Mouse (Mus musculus) heart, adult 18-20 months (tissue): Measurements from ENCODE around the gene BC005624. TPM values are rescaled to one million over a fixed set of nuclear protein-coding genes. Genes with fewer than 3 reads are reported as not detected.
"Not testable (repeated sequence)": the region's sequence is repeated elsewhere in the genome, so short reads cannot be mapped to it uniquely, and the experiment has no call there.

Experiments used
- DNase-seq, 2 experiments: peaks; one replicate each; pipeline ENCODE4 v3.0.0; 2021 to 2022; ENCODE audit warnings: mixed read lengths in 1 of 2
- total RNA-seq, 2 experiments: library from RNA; stranded (reverse); gene quantifications; 2 replicates each; pipeline ENCODE4 v1.2.3; 2021

Gene BC005624
- total RNA-seq, 2 experiments from 2014 or later: 19.4 to 22.9 TPM

- DNase-seq: no peak
Observed at GRCm38 (mm10) chr2:30983024-30983423, 1.0 kb upstream of the BC005624 start.

DNA sequence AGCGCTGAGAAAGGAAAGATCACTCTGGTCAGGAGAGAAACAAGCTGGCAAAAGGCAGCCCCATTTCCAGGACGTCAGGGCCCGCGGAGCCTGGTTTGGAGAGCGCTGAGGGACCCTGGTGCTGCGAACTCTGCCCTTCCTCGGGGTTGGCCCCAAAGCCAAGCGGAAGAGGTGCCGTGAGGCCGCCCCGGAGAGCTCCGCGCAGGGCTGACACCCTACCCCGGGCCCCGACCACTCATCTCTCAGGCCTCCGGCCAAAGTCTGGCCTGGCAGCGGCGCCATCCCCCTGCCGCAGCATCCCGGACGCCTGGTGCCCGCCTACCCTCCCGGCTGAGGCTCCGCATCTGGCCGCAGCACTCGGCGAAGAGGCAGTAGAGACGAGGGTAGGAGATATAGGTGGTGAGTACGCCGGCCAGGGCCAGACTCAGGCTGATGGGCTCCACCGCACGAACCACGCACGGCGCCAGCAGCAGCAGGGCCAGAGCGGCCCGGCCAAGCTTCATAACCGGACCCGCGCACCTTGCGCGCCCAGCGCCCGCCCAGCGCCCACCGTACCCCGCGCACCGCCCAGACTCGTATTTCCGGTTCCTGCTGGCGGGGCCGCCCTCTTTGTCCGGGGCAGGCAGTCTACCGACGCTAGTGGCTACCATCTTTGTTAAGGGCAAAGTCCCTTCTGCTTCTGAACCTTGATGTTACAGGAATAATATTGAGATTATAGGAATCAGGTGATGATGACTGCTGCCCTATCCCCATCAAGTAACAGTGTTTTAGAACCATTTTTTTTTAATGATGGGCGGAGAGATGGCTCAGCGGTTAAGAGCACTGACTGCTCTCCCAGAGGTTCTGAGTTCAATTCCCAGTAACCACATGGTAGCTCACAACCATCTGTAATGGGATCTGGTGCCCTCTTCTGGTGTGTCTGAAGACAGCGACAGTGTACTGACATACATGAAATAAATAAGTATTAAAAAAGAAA is 14.4 kb downstream of the BC005624 start, which contains the start of gene Tor1a:
Gene Tor1a (minus strand): TSS at position 582 of the 976 bp plus-strand sequence.
- DNase-seq: peak; percentile 91 to 93

- DNase-seq: no peak
Observed at GRCm38 (mm10) chr2:30966826-30967225, 15.2 kb downstream of the BC005624 start.

DNA sequence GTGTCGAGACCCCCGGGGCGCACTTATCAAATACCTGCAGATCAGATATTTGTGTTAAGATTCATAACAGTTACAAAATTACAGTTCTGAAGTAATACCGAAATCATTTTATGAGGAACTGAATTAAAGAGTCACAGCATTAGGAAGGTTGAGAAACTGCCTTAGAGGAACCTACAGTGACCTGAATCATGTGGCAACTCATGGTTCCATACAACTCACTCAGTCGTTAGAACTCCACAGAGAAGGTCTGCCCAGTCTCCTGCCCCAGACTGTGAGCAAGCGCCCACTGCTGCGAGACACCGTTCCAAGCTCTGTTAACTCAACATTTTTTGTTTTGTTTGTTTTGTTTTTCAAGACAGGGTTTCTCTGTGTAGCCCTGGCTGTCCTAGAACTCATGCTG is 16.4 kb downstream of the BC005624 start:
- no peak for DNase-seq

DNA sequence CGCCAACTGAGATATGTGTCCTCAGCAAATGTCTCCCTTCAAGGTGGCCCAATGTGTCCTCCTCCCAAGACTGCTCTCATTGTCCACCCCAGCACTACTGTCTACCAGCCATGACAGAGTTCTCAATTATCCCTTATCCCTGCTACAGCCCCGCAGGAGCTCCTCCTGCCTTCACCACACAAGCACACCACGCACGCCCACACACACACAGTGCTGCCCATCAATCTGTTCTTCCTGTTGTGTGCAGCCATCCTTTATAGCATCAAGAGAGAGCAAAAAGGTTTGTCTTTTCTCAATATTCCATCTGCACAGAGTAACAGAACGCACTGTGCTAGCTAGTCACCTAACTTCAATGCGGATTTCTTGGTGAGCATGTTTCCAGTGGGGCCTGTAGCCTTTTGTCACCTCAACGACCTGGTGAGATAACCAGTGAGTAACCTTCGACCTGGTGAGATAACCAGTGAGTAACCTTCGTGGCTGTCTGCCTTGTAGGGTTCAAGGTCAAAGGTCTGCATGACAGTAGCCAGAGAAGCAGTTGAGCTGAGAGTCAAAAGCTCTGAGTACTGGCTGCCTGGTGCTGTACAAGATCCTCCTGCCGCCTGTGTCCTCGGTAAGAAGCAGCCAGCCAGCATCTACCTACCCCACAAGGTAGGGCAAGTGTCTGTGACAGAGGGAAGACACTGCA is 19.3 kb downstream of the BC005624 start:
- no peak for DNase-seq

GRCm38 (mm10) chr2:30959856-30960255 is 22.1 kb downstream of the BC005624 start:
- no peak for DNase-seq

- DNase-seq: no peak
Observed at GRCm38 (mm10) chr2:30958726-30959125, 23.3 kb downstream of the BC005624 start.

- DNase-seq: no peak
Observed at GRCm38 (mm10) chr2:30957511-30957910, 24.5 kb downstream of the BC005624 start.

- peak in 1 of 2 experiments; percentile 18 for DNase-seq
Observed at GRCm38 (mm10) chr2:30954797-30955196, 27.2 kb downstream of the BC005624 start.

- DNase-seq: peak; percentile 89 to 93
Observed at GRCm38 (mm10) chr2:30952824-30953490, 29.0 kb downstream of the BC005624 start, which contains the start of gene Tor1b. TSS of gene Tor1b (plus strand) at chr2:30952959.

GRCm38 (mm10) chr2:30952457-30952823 is 29.6 kb downstream of the BC005624 start:
- no peak for DNase-seq

GRCm38 (mm10) chr2:30942603-30943011 is 39.4 kb downstream of the BC005624 start:
- peak; percentile 72 to 78 for DNase-seq

DNA sequence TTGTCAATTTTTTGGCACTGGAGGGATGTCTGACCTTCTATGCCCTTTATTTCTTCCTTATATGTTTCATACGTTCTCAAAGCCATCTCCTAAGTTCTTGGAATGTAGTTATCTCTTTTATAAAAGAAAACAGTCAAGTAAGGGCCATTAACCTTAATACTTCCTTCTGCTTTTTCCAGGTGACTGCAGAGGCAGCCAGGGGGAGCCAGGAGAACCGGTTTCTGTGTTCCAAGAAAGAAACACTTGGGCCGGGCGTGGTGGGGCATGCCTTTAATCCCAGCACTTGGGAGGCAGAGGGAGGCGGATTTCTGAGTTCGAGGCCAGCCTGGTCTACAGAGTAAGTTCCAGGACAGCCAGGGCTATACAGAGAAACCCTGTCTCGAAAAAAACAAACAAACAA is 39.9 kb downstream of the BC005624 start:
- not testable (repeated sequence) for DNase-seq

- DNase-seq: no peak
Observed at GRCm38 (mm10) chr2:30941586-30941985, 40.4 kb downstream of the BC005624 start.

DNA sequence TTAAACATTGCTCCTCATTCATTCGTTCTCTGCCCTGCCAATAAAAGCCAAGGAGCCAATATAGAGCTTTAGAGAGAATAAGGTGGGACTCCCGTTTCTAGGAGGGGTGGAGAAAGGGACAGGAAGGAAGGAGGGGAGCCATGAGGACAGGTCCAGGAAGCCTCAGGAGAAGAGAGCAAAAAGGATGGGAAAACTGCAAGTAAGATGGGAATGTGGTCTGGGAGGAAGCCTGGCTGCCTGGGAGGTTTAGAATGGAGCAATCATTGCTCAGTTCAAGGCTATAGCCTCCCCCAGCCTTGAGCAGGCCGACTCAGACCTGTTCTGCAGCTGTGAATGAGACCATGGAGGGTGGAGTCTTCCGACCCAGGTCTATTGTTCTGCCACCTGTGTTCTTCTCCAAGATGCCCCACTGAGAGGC is 43.4 kb downstream of the BC005624 start:
- no peak for DNase-seq

DNA sequence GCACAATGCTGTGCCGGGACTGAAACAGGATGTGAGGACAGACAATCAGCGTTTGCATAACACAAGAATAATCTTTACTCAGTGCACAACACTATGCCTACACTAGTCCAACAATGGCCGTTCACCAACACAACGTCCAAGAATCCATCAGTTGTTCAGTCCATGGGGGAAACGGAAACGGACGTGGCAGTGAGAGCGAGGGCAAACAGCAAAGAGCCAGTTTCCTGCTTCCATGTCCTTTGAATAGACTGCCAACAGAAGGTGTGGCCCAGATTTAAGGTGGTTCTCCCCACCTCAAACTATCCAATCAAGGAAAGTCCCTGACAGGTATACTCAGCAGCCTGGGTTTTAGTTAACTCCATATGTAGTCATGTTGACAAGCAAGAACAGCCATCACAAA is 44.3 kb downstream of the BC005624 start:
- DNase-seq: no peak

DNA sequence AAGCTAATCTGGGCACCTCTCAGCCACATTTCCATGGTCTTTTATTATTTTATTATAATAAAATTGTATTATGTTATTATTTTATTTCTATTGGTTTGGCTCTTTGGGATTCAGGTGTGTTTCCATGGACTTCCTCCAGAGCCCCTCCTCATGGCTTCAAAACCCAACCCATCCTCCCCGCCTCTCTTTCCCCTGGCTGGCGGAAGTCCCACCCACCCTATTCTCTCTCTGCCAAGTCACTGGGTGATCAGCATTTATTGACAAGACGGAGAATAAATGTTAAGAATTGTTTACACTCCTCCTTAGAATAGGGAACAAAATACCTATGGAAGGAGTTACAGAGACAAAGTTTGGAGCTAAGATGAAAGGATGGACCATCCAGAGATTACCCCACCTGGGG is 45.2 kb downstream of the BC005624 start:
- no peak for DNase-seq

DNA sequence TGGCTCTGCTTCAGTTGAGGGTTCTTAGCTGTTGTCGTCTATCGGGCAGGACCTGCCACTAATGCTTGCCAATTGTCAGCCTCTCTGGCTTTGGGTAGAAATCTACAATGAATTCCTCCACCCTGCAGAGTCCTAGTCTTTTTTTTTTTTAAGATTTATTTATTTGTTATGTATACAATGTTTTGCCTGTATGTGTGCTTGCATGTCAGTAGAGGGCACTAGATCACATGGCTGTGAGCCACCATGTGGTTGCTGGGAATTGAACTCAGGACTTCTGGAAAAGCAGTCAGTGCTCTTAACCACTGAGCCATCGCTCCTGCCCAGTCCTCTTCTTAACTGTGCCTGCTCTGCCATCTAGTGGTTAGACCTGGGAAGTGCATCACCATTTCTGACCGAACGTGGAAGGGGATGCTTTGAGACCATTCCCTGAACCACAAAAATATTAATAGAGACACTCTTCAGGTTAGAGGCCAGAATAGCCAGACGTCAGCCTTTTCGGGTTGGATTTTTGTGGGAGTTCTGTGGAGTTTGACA is 48.0 kb downstream of the BC005624 start:
- peak; percentile 73 to 90 for DNase-seq

DNA sequence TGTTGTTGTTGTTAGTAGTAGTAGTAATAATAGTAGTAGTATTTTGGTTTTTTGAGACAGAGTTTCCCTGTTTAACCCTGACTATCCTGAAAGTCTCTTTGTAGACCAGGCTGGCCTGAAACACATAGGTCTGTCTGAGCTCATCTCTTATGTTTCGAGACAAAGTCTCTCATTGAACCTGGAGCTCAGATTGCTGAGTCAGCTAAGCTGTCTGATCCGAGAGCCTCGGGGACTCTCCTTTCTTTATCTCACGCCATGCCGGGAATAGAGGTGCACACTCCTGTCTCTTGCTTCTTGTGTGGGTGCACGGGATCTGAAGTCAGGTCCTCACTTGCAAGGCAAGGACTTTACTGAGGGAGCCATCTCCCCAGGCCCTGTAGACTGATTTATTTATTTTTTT is 49.0 kb downstream of the BC005624 start:
- no peak for DNase-seq

DNA sequence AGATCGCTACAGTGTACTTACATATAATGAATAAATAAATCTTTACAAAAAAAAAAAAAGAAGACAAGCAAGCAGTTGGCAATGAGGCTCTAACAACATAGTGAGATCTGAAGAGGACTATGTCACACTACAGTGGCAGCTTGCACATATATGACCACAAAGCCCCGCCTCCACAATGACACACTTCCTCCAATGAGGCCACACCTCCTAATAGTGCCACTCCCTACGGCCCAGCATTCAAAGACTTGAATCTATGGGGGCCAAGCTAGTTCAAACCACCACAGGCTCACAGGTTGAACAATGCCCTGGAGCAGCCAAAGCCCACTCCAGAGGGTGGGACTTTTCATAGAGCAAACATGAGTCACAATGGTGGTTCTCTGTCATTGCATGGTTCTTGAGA is 50.1 kb downstream of the BC005624 start:
- no peak for DNase-seq

DNA sequence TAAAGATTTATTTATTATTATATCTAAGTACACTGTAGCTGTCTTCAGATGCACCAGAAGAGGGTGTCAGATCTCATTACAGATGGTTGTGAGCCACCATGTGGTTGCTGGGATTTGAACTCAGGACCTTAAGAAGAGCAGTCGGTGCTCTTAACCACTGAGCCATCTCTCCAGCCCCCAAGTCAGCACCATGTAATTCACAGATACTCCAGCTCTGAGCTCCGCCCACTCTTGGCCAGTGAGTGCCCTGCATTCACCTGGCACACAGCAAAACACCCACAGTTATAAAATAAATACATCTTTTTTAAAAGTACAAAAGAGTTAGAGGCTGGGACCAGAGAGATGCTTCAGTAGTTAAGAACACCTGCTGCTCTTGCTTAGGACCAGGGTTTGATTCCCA is 51.2 kb downstream of the BC005624 start:
- DNase-seq: not testable (repeated sequence)

DNA sequence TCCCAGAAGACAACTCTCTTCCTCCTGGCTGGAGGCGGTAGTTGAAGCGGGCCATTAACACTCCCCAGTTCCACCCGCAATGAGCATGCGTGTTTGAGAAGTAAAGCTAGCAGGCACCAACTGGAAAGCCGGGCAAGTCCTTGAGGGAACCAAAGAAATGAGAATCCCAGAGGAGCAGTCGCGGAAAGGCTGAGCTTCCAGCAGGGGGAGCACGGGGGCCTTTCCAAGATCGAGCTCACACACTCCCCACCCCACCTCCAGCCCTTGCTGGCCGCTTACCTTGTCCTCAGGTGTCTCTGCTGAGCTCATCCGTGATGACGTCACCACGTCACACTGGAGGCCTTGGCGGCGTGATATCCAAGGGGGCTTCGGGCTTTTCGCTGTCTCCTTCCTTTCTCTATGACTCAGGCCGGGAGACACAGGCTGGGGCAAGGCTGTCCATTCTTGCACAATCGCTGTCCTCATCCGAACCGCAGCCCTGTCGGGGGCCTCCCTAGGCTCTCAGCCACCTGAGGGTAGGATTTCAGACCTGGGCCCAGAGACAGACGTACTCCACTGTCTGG is 52.4 kb downstream of the BC005624 start, which contains the start of gene Ptges:
Gene Ptges (minus strand): TSS at position 381 of the 563 bp plus-strand sequence.
- DNase-seq: peak; percentile 76 to 83
